Mouse (Mus musculus): ENCODE measurements at regions not wholly inside any gene's neighbourhood (a gene's known extent, or its start where the extent isn't known, plus 50 kb on each side); places are given as distances from the start of the nearest gene placed in this dataset.

DNA sequence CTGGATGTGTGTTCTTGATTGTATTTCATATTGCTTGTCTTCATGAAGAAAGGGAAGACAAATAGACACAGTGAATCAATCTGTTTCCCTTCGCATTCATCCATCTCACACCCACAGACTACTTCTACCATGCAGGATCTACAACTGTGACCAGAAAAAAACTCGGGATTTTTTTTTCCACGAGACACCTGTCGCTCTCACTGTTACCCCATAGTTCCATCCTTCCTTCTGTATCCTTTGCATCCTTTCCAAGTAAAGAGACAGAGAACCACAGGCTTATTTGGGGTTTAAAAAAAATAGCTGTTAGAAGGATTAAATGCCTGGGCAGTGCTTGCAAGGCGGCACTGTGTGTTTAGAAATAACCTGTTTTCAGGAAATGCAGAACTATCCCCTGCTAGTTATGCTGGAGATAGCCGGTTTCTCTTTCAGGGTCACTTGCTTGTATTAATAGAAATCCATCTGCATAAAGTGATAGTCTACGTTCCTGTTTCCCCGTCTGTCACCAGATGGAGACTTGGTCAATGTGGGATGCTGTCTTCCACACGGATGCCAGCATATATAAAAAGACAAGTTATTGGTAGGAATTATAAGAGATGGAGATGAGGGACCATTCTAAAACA lies 144.2 kb upstream of the Stmnd1 start:
- DNase-seq (ENCODE audit: low spot score in 2 of 2) = no peak

GRCm38 (mm10) chr13:46123446-46123845 lies 150.1 kb upstream of the Stmnd1 start:
- DNase-seq (ENCODE audit: low spot score in 2 of 2) = no peak

DNA sequence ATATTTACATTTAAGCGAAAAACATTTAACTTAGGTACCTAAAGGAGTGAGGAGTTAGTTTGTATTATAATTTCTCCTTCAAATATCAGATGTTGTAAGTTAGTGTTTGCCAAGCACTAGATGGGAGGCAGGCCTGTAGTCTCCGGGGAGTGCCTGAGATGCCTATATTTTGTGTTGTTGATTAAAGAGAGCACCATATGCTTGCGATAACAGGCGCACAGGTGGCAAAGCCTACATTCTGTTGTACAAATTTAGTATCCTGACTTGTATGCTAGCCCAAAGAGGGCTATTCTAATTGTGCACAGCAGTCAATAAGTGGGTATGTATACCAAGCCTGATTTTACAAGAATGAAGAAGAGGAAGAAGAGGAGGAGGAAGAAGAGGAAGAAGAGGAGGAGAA lies 151.8 kb upstream of the Atxn1 start:
- no peak for DNase-seq (ENCODE audit: low spot score in 2 of 2)

DNA sequence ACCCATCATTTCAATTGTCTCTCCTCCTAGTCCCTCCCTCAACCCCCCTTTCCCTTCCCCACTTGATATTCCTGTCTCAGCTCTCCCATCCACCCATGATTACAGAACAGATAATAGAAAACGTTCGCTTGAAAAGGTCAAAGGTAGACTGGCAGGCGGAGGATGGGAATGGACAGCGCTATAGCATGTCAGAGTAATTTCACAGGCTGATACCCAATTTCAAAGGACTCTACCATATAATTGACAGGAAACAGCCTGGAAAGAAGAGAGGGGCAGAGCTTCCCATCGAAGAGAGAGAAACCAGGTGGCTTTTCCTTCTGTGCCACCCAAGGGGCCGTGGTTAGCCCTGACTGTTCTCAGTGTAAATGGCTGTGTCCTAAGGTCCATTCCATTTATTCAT lies 140.2 kb upstream of the Atxn1 start:
- DNase-seq (ENCODE audit: low spot score in 2 of 2) = no peak

DNA sequence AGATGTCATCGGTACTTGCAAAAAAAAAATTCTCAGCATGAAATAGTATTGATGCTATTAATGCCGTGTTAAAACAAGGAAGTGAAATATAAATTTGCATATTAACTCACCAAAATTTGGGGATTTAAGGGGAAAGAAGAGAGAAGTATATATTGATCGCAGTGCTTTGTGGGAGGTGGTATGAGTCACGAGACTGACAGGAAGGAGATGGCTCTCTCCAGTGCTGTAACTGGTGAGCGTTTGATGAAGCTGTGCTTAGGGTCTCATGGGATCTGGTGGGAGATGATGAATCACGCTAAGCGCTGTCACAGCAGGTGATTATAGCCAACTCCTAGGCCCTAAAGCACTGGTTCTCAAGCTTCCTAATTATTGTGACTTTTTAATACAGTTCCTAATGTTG lies 133.8 kb upstream of the Atxn1 start:
- DNase-seq (ENCODE audit: low spot score in 2 of 2) = no peak

- no peak for DNase-seq (ENCODE audit: low spot score in 2 of 2)
Measured at GRCm38 (mm10) chr13:46098131-46098530, 133.3 kb upstream of the Atxn1 start.

GRCm38 (mm10) chr13:46096968-46097367 lies 132.2 kb upstream of the Atxn1 start:
- DNase-seq (ENCODE audit: low spot score in 2 of 2) = peak in 1 of 2 experiments; percentile 11

GRCm38 (mm10) chr13:46096416-46096815 lies 131.6 kb upstream of the Atxn1 start:
- peak; percentile 26 to 65 for DNase-seq (ENCODE audit: low spot score in 2 of 2)

GRCm38 (mm10) chr13:46092787-46093186 lies 128.0 kb upstream of the Atxn1 start:
- no peak for DNase-seq (ENCODE audit: low spot score in 2 of 2)

GRCm38 (mm10) chr13:46091109-46091508 lies 126.3 kb upstream of the Atxn1 start:
- DNase-seq (ENCODE audit: low spot score in 2 of 2) = no peak

- no peak for DNase-seq (ENCODE audit: low spot score in 2 of 2)
Measured at GRCm38 (mm10) chr13:46088237-46088636, 123.4 kb upstream of the Atxn1 start.

DNA sequence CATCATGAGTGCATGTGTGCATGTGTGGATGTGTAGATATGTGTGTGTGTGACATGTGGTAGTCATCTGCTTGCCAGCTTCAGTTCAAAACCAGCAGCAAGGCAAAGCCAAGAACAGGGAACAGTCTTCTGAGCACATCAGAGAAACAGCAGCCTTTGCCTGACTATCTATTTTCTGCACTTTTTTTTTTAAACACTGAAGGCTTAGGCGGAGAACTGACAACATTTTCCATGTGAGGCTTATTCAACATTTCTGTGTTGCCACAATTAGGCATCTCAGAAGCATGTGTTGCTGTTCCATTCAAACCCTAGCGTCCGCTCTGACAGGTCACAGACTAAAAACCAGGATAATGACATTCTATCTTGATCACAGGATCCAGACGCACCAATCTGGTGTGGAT lies 122.9 kb upstream of the Atxn1 start:
- no peak for DNase-seq (ENCODE audit: low spot score in 2 of 2)

DNA sequence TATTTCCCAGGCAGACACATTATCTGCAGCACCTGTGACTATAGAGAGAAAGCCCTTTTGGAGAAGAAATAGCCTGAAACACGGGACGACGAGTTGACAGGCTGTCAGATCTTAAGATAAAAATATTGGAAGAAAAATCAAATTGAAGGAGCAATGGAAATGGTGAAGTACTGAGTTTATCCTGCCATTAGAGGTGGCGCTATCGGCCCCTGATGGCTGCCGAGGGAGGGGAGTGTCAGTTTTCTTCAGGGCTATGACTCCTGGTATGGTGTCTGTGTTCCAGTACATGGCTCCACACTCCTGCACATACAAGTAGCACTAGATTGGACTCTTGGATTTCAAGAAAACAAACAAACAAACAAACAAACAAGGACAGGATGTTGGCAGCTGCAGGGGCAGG lies 112.1 kb upstream of the Atxn1 start:
- DNase-seq (ENCODE audit: low spot score in 2 of 2) = no peak

DNA sequence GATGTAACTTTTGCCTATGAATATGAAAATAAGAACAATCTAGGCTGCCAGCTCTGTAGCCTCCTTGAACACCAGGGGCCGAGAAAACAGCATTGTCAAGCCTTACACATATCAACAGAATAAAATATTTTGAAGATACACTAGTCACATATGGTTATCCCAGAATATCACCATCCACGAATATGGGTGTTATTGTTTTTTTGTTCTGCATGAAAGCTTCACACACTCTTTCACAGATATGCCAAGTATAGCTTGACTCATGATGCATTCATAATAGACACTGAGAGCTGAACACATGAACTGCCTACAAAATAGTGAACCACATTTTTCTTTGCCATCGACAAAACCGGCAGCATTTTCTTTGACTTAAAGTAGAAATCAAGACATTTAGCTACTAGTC lies 106.9 kb upstream of the Atxn1 start:
- DNase-seq (ENCODE audit: low spot score in 2 of 2) = no peak

DNA sequence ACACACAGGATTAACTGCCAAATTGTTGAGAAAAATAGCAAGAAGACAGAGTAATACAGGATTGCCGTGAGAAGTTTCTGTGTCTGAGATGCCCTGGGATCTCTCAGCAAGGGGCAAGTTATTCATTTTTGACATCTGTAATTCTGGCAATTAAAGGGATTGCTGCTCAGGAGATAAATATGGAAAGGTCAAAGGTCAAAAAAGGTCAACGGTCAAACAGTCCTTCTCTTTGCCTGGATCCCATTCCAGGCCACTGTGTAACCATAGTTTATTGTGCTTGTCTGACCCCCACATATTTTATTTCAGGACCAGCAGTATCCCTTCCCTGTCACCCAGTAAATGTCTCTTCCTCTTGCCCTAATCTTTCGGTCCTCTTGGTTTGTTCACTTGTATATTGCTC lies 104.8 kb upstream of the Atxn1 start:
- no peak for DNase-seq (ENCODE audit: low spot score in 2 of 2)

DNA sequence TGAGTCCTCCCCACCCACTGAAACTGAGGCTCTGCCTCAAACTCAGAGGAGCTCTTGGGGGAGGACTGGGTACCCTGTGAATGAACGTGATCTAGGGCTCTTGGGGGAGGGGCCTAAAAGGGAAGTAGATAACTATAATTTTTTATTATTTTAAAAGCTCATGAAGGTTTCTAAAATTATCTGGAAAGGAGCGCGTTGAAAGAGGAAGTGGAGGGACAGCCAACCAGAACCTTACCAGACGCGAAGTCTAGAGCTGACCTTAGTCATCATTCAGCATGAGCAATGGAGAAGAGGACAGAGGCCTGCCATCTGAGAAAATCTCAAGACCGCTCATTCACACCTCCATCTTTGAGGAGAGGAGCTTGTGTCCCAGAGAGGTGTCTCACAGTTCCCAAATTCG lies 98.0 kb upstream of the Atxn1 start:
- DNase-seq (ENCODE audit: low spot score in 2 of 2) = no peak

- DNase-seq (ENCODE audit: low spot score in 2 of 2) = no peak
Measured at GRCm38 (mm10) chr13:46059870-46060269, 95.1 kb upstream of the Atxn1 start.

- no peak for DNase-seq (ENCODE audit: low spot score in 2 of 2)
Measured at GRCm38 (mm10) chr13:46058862-46059261, 94.1 kb upstream of the Atxn1 start.

DNA sequence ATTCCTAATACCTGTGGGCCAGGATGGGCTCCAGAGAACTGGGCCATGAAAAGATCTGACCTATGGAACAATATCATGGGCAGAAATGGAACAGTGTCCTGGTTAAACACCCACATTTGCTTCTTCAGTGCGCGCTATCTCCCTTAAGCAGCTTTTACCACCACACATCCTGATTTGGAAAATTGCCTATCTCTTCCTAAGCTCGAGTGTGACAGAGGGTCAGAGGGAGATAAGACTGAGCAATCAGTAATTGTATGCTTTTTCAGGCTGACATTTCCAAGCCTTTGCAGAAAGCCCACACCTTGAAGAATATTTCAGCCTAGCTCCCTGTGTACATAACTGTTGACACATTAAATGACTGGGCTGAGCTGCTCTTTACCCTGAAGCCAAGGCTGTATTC lies 93.5 kb upstream of the Atxn1 start:
- DNase-seq (ENCODE audit: low spot score in 2 of 2) = no peak

DNA sequence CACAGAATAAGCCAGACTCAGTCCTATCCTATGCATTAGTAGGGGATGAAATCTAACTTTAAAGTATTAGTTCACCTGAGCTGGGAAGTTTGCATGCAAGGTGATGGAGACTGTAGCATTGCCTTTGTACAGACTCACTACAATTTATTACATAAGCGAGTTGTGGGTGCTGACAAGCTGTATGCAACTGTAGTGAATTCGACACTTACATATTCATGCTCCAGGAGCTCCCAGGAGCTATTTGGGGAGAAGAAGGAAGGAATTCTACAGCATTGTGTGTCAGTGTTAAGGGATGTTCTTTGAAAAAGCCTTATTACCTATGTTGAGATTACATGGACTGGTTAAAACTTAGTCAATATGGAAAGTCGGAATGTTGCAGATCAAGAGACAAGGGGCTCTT lies 90.6 kb upstream of the Atxn1 start:
- DNase-seq (ENCODE audit: low spot score in 2 of 2) = no peak

GRCm38 (mm10) chr13:46043568-46043967 lies 78.8 kb upstream of the Atxn1 start:
- no peak for DNase-seq (ENCODE audit: low spot score in 2 of 2)

DNA sequence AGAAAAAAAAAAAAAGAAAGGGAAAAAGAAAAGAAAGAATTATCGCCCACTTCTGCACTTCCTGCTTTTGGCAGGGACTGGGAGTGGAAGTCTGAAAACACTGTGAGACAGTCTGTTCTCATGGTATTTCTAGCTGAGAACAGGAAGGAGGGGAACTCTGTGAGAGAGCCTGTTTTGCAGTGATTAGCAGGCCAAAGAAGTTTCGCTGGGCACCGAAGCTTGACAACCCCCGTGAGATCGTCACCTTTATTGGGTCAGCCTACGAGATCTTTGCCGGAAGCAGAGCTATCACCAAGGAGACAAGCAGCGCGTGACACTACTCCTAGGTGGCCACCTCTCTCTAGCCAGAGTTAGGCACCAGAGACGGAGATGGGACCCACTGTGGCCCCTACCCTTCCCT lies 78.2 kb upstream of the Atxn1 start:
- peak in 1 of 2 experiments; percentile 67 for DNase-seq (ENCODE audit: low spot score in 2 of 2)

- DNase-seq (ENCODE audit: low spot score in 2 of 2) = no peak
Measured at GRCm38 (mm10) chr13:46042224-46042623, 77.4 kb upstream of the Atxn1 start.

DNA sequence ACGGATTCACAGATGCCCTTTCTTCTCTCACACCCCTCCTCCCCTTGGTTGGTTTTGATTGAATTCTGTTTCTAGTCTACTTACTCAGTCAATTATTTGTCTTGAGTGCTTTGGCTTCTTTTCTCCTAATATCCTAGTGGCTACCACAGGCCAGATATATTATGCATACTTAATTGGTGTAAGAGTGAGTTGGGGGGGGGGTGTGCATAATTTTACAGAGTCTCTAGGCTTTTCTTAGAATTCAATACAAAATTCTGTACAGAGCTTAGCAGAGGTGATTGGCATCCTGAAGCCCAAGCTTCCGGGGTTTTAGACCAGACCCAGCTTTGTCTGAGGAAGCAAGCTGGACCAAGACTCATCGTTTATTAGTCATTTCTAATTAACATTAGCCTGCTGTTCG lies 76.7 kb upstream of the Atxn1 start:
- no peak for DNase-seq (ENCODE audit: low spot score in 2 of 2)
